Mouse (Mus musculus) spleen, adult 2 months (tissue): ENCODE measurements around the gene Lsm4.

Experiments used
- CTCF ChIP-seq: fragments of 200-500 bp; IDR thresholded peaks from 2 replicates; pipeline ENCODE4 v1.5.1; 2011; ENCODE audit warnings: mild to moderate bottlenecking, inconsistent platforms; ENCODE audit not compliant: insufficient read depth, insufficient read length, insufficient replicate concordance; ENCODE audit errors: extremely low read depth
- POLR2A ChIP-seq: fragments of 200-500 bp; IDR thresholded peaks from 2 replicates; pipeline ENCODE4 v1.6.1; 2011; ENCODE audit warnings: low read depth, low read length, inconsistent platforms

GRCm38 (mm10) chr8:70724216-70724615 lies 51.2 kb downstream of the Lsm4 start:
- TF ChIP-seq CTCF (no peak), POLR2A (no peak)
